ENCODE assay signal across 24 mouse cellular contexts in the genomic region with DNA sequence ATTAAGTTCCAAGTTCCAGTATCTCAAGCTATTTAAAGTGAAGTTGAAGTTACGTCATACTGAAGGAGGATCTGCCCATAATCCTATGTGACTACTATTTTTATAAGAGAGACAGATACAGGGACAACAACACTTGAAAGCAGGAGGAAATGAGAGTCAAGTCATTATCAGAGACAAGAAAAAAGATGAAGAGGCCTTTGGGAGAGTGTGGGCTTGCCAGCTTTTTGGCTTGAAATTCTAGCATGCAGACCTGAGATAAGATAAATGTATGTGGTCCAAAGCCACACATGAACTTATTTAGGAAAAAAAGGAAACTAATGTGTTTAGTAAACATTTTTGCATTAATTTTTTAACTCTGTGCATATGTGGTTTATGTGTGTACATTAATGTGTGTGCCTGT.
"Had no signal": no experiment of that assay in that cellular context is flagged by ENCODE, and none has a peak within 500 bp of the region (broad histone marks: within the 10 kb centered on the region; RNA-seq: fewer than 3 reads in every experiment).

No protein-coding gene starts in this region.

- H3K4me3 ChIP-seq: heart, adult 2 months; heart, embryonic 13.5 days; heart, embryonic 15.5 days; hindbrain, embryonic 13.5 days; hindbrain, embryonic 15.5 days; kidney, embryonic 15.5 days; limb, embryonic 13.5 days; limb, embryonic 15.5 days; liver, embryonic 12.5 days had no signal

- H3K27me3 ChIP-seq: heart, embryonic 13.5 days; heart, embryonic 15.5 days; hindbrain, embryonic 13.5 days; hindbrain, embryonic 15.5 days; kidney, embryonic 15.5 days; limb, embryonic 13.5 days; limb, embryonic 15.5 days; liver, embryonic 12.5 days had no signal

- H3K27ac ChIP-seq: heart, adult 2 months; heart, embryonic 13.5 days; heart, embryonic 15.5 days; hindbrain, embryonic 13.5 days; hindbrain, embryonic 15.5 days; hindbrain, postnatal 0 days; kidney, embryonic 15.5 days; kidney, postnatal 0 days; limb, embryonic 13.5 days; limb, embryonic 15.5 days; liver, embryonic 12.5 days; liver, embryonic 14.5 days had no signal

- ATAC-seq: hindbrain, postnatal 0 days; intestine, embryonic 16.5 days; liver, embryonic 12.5 days had no signal

- H3K9ac ChIP-seq: heart, embryonic 13.5 days; heart, embryonic 15.5 days; hindbrain, embryonic 13.5 days; hindbrain, embryonic 15.5 days; kidney, embryonic 15.5 days; limb, embryonic 13.5 days; limb, embryonic 15.5 days; liver, embryonic 12.5 days; liver, embryonic 14.5 days had no signal

- DNase-seq: gastrocnemius, postnatal 14 days; heart, adult 11 months; heart, adult 2 months; heart, postnatal 14 days; heart, postnatal 36 days; kidney, adult 11 months; kidney, adult 2 months; kidney, adult 9 months; kidney, postnatal 14 days; kidney, postnatal 36 days; layer of hippocampus, postnatal 36 days; left cerebral cortex, postnatal 4 days had no signal

- H3K9me3 ChIP-seq: heart, embryonic 13.5 days; heart, embryonic 15.5 days; hindbrain, embryonic 13.5 days; hindbrain, embryonic 15.5 days; kidney, embryonic 15.5 days; limb, embryonic 13.5 days; limb, embryonic 15.5 days; liver, embryonic 12.5 days had no signal

- H3K36me3 ChIP-seq: heart, embryonic 13.5 days; heart, embryonic 15.5 days; hindbrain, embryonic 13.5 days; hindbrain, embryonic 15.5 days; kidney, embryonic 15.5 days; limb, embryonic 13.5 days; limb, embryonic 15.5 days; liver, embryonic 12.5 days had no signal

- H3K4me1 ChIP-seq: heart, embryonic 13.5 days; heart, embryonic 15.5 days; hindbrain, embryonic 15.5 days; kidney, embryonic 15.5 days; liver, embryonic 12.5 days had no signal
